Mouse (Mus musculus): Measurements from ENCODE around the gene Gm20431. TPM values are rescaled to one million over a fixed set of nuclear protein-coding genes. Genes with fewer than 3 reads are reported as not detected.

The Gm20431 gene
- polyA plus RNA-seq, 1 experiment from 2014 or later = 1.8 TPM

- no peak overlapping the region for H3K4me2 ChIP-seq
- H3K36me3 ChIP-seq = no peaks in the 10 kb centered on the region; the same call in 1 of the 2 replicates
- H3K4me3 ChIP-seq = no peak overlapping the region
- peaks cover 29% of the 10 kb centered on the region for H3K4me1 ChIP-seq
- H3K9ac ChIP-seq = no peak overlapping the region
- H3K27me3 ChIP-seq (replicated peaks) = peaks cover 16% of the 10 kb centered on the region
- H3K27ac ChIP-seq = no peak overlapping the region
- no peak for ATAC-seq
- H3K9me3 ChIP-seq (replicated peaks) = no peaks in the 10 kb centered on the region
- 85% methylated on average over 14 of the region's 14 CpGs for WGBS (ENCODE audit: insufficient replicate concordance)
Measured at GRCm38 (mm10) chr2:167695491-167695890, 34.2 kb upstream of the Gm20431 start.

GRCm38 (mm10) chr2:167694963-167695362, 33.7 kb upstream of the Gm20431 start:
- no peak for ATAC-seq

GRCm38 (mm10) chr2:167694244-167694643, 32.9 kb upstream of the Gm20431 start:
- no peaks in the 10 kb centered on the region for H3K9me3 ChIP-seq (replicated peaks)
- peaks cover 39% of the 10 kb centered on the region for H3K4me1 ChIP-seq
- 69% methylated on average over 1 of the region's 1 CpGs for WGBS (ENCODE audit: insufficient replicate concordance)
- H3K27me3 ChIP-seq (replicated peaks) = peaks cover 26% of the 10 kb centered on the region
- no peak overlapping the region for H3K27ac ChIP-seq
- H3K36me3 ChIP-seq = no peaks in the 10 kb centered on the region; the same call in 1 of the 2 replicates
- H3K4me3 ChIP-seq = no peak overlapping the region
- no peak overlapping the region for H3K9ac ChIP-seq
- no peak for ATAC-seq
- no peak overlapping the region for H3K4me2 ChIP-seq

More at GRCm38 (mm10) chr2:167694963-167695362, 33.7 kb upstream of the Gm20431 start:
- no peaks in the 10 kb centered on the region; the same call in 1 of the 2 replicates for H3K36me3 ChIP-seq
- peaks cover 32% of the 10 kb centered on the region for H3K4me1 ChIP-seq
- 79% methylated on average over 7 of the region's 7 CpGs for WGBS (ENCODE audit: insufficient replicate concordance)
- no peak overlapping the region for H3K9ac ChIP-seq
- no peaks in the 10 kb centered on the region for H3K9me3 ChIP-seq (replicated peaks)
- H3K27ac ChIP-seq = no peak overlapping the region
- peaks cover 19% of the 10 kb centered on the region for H3K27me3 ChIP-seq (replicated peaks)
- H3K4me2 ChIP-seq = no peak overlapping the region
- H3K4me3 ChIP-seq = no peak overlapping the region

GRCm38 (mm10) chr2:167693540-167693939, 32.2 kb upstream of the Gm20431 start:
- H3K36me3 ChIP-seq = no peaks in the 10 kb centered on the region; the same call in 1 of the 2 replicates
- WGBS (ENCODE audit: insufficient replicate concordance) = 76% methylated on average over 2 of the region's 2 CpGs
- no peak overlapping the region for H3K9ac ChIP-seq
- peaks cover 41% of the 10 kb centered on the region for H3K4me1 ChIP-seq
- no peak overlapping the region for H3K27ac ChIP-seq
- H3K4me2 ChIP-seq = no peak overlapping the region
- H3K9me3 ChIP-seq (replicated peaks) = no peaks in the 10 kb centered on the region
- H3K27me3 ChIP-seq (replicated peaks) = peaks cover 33% of the 10 kb centered on the region
- H3K4me3 ChIP-seq = no peak overlapping the region
- no peak for ATAC-seq

- peaks cover 41% of the 10 kb centered on the region for H3K27me3 ChIP-seq (replicated peaks)
- H3K9me3 ChIP-seq (replicated peaks) = no peaks in the 10 kb centered on the region
- no peak overlapping the region for H3K4me2 ChIP-seq
- no peak overlapping the region for H3K27ac ChIP-seq
- no peak for ATAC-seq
- H3K4me3 ChIP-seq = no peak overlapping the region
- H3K4me1 ChIP-seq = peaks cover 41% of the 10 kb centered on the region
- no peaks in the 10 kb centered on the region; the same call in 1 of the 2 replicates for H3K36me3 ChIP-seq
- WGBS (ENCODE audit: insufficient replicate concordance) = 56% methylated on average over 3 of the region's 3 CpGs
- H3K9ac ChIP-seq = no peak overlapping the region
Measured at GRCm38 (mm10) chr2:167692831-167693230, 31.5 kb upstream of the Gm20431 start.

- peaks cover 44% of the 10 kb centered on the region for H3K4me1 ChIP-seq
- no peak overlapping the region for H3K4me3 ChIP-seq
- peak overlapping the region; percentile 87 for H3K4me2 ChIP-seq
- H3K36me3 ChIP-seq = no peaks in the 10 kb centered on the region; the same call in 1 of the 2 replicates
- H3K27ac ChIP-seq = no peak overlapping the region
- no peaks in the 10 kb centered on the region for H3K9me3 ChIP-seq (replicated peaks)
- peaks cover 48% of the 10 kb centered on the region for H3K27me3 ChIP-seq (replicated peaks)
- H3K9ac ChIP-seq = no peak overlapping the region
- WGBS (ENCODE audit: insufficient replicate concordance) = 80% methylated on average over 14 of the region's 14 CpGs
- ATAC-seq = no peak
Measured at GRCm38 (mm10) chr2:167691871-167692661, 30.8 kb upstream of the Gm20431 start.

- H3K36me3 ChIP-seq = no peaks in the 10 kb centered on the region; the same call in 1 of the 2 replicates
- H3K27me3 ChIP-seq (replicated peaks) = peaks cover 53% of the 10 kb centered on the region
- H3K27ac ChIP-seq = no peak overlapping the region
- peak overlapping the region; percentile 72; the same call in 1 of the 2 replicates for H3K4me3 ChIP-seq
- peaks cover 50% of the 10 kb centered on the region for H3K4me1 ChIP-seq
- H3K9me3 ChIP-seq (replicated peaks) = no peaks in the 10 kb centered on the region
- H3K4me2 ChIP-seq = peak overlapping the region; percentile 87
- 73% methylated on average over 6 of the region's 6 CpGs for WGBS (ENCODE audit: insufficient replicate concordance)
- no peak for ATAC-seq
- no peak overlapping the region for H3K9ac ChIP-seq
Measured at GRCm38 (mm10) chr2:167691410-167691809, 30.1 kb upstream of the Gm20431 start.

- peak overlapping the region; percentile 72 for H3K4me3 ChIP-seq
- WGBS (ENCODE audit: insufficient replicate concordance) = 73% methylated on average over 12 of the region's 12 CpGs
- H3K27ac ChIP-seq = no peak overlapping the region
- peaks cover 53% of the 10 kb centered on the region for H3K27me3 ChIP-seq (replicated peaks)
- peak overlapping the region; percentile 53; the same call in 1 of the 2 replicates for H3K9ac ChIP-seq
- H3K4me1 ChIP-seq = peaks cover 52% of the 10 kb centered on the region
- no peaks in the 10 kb centered on the region; the same call in 1 of the 2 replicates for H3K36me3 ChIP-seq
- H3K9me3 ChIP-seq (replicated peaks) = no peaks in the 10 kb centered on the region
- peak overlapping the region; percentile 87 for H3K4me2 ChIP-seq
- no peak for ATAC-seq
Measured at GRCm38 (mm10) chr2:167690962-167691311, 29.6 kb upstream of the Gm20431 start.

- H3K9me3 ChIP-seq (replicated peaks) = no peaks in the 10 kb centered on the region
- H3K9ac ChIP-seq = peak overlapping the region; percentile 77
- peak overlapping the region; percentile 87 for H3K4me2 ChIP-seq
- H3K27me3 ChIP-seq (replicated peaks) = peaks cover 53% of the 10 kb centered on the region
- H3K36me3 ChIP-seq = no peaks in the 10 kb centered on the region; the same call in 1 of the 2 replicates
- ATAC-seq = no peak
- peaks cover 58% of the 10 kb centered on the region for H3K4me1 ChIP-seq
- H3K4me3 ChIP-seq = peak overlapping the region; percentile 72
- WGBS (ENCODE audit: insufficient replicate concordance) = 30% methylated on average over 15 of the region's 15 CpGs
- H3K27ac ChIP-seq = no peak overlapping the region
Measured at GRCm38 (mm10) chr2:167690219-167690961, 29.1 kb upstream of the Gm20431 start.

GRCm38 (mm10) chr2:167689501-167690218, 28.4 kb upstream of the Gm20431 start, which contains the start of gene Tmem189:
Gene Tmem189 (minus strand): TSS chr2:167689822.
- Histone ChIP-seq H3K9me3 (replicated peaks) (no peaks in the 10 kb centered on the region), H3K4me3 (peak within 1 kb of the TSS; percentile 72), H3K4me2 (peak within 1 kb of the TSS; percentile 87), H3K9ac (peak within 1 kb of the TSS; percentile 77), H3K27ac (peak within 1 kb of the TSS; percentile 80), H3K4me1 (peaks cover 59% of the 10 kb centered on the region), H3K36me3 (no peaks in the 10 kb centered on the region; the same call in 1 of the 2 replicates), H3K27me3 (replicated peaks) (peaks cover 53% of the 10 kb centered on the region)
- no peak for ATAC-seq
- under 1% methylated on average over 99 of the region's 99 CpGs for WGBS (ENCODE audit: insufficient replicate concordance)
